Mouse (Mus musculus): ENCODE measurements at regions not wholly inside any gene's neighbourhood (a gene's known extent, or its start where the extent isn't known, plus 50 kb on each side); places are given as distances from the start of the nearest gene placed in this dataset.
A peak's percentile ranks its signal among the peaks of the same experiment; 100 is the strongest.

GRCm38 (mm10) chr4:69346979-69347465 is 392.8 kb upstream of the Brinp1 start:
- H3K4me1 ChIP-seq = no peaks in the 10 kb centered on the region
- WGBS = 87% methylated on average over 5 of the region's 5 CpGs

GRCm38 (mm10) chr4:69327606-69328005 is 373.4 kb upstream of the Brinp1 start:
- Histone ChIP-seq H3K4me1 (peaks cover 6% of the 10 kb centered on the region; the same call in 1 of the 2 replicates), H3K27ac (replicated peaks) (no peak overlapping the region), H3K36me3 (replicated peaks) (no peaks in the 10 kb centered on the region), H3K27me3 (replicated peaks; ENCODE audit: low read depth, poor library complexity, severe bottlenecking) (no peaks in the 10 kb centered on the region), H3K9me3 (no peaks in the 10 kb centered on the region), H3K4me3 (no peak overlapping the region)
- DNase-seq (ENCODE audit: low spot score) = peak; percentile 10
- 42% methylated on average over 3 of the region's 3 CpGs for WGBS

More at GRCm38 (mm10) chr4:69346979-69347465, 392.8 kb upstream of the Brinp1 start:
- Histone ChIP-seq H3K27me3 (replicated peaks; ENCODE audit: low read depth, poor library complexity, severe bottlenecking) (no peaks in the 10 kb centered on the region), H3K36me3 (replicated peaks) (no peaks in the 10 kb centered on the region), H3K4me3 (no peak overlapping the region), H3K9me3 (no peaks in the 10 kb centered on the region), H3K27ac (replicated peaks) (no peak overlapping the region)
- DNase-seq (ENCODE audit: low spot score) = no peak

All from embryonic facial prominence, embryonic 10.5 days (tissue).